Mouse (Mus musculus) urinary bladder, postnatal 4 days (tissue): ENCODE measurements at regions not wholly inside any gene's neighbourhood (a gene's known extent, or its start where the extent isn't known, plus 50 kb on each side); places are given as distances from the start of the nearest gene placed in this dataset.
A peak's percentile ranks its signal among the peaks of the same experiment; 100 is the strongest.

Experiments used
- DNase-seq, 2 experiments: peaks; one replicate each; pipeline ENCODE4 v3.0.0; 2021 to 2022; ENCODE audit warnings: low spot score in 2 of 2

GRCm38 (mm10) chr15:24720346-24720745, 693.2 kb downstream of the Basp1 start:
- DNase-seq = no peak

- DNase-seq = no peak
Observed at GRCm38 (mm10) chr15:24682167-24682566, 731.4 kb downstream of the Basp1 start.

GRCm38 (mm10) chr15:24648938-24649337, 764.6 kb downstream of the Basp1 start:
- DNase-seq = no peak

GRCm38 (mm10) chr15:24635620-24636019, 777.9 kb downstream of the Basp1 start:
- DNase-seq = no peak

GRCm38 (mm10) chr15:24596242-24596641, 817.3 kb downstream of the Basp1 start:
- DNase-seq = peak in 1 of 2 experiments; percentile 20

GRCm38 (mm10) chr15:24588943-24589342, 824.6 kb downstream of the Basp1 start:
- DNase-seq = peak in 1 of 2 experiments; percentile 61

GRCm38 (mm10) chr15:24566981-24567380, 846.6 kb downstream of the Basp1 start:
- no peak for DNase-seq

GRCm38 (mm10) chr15:24556806-24557205, 856.8 kb downstream of the Basp1 start:
- DNase-seq = no peak

GRCm38 (mm10) chr15:24550108-24550507, 863.5 kb downstream of the Basp1 start:
- DNase-seq = no peak

GRCm38 (mm10) chr15:24530065-24530464, 883.5 kb downstream of the Basp1 start:
- no peak for DNase-seq

- no peak for DNase-seq
Observed at GRCm38 (mm10) chr15:24527379-24527778, 886.2 kb downstream of the Basp1 start.

- no peak for DNase-seq
Observed at GRCm38 (mm10) chr15:24513926-24514325, 899.6 kb downstream of the Basp1 start.

GRCm38 (mm10) chr15:24501907-24502559, 911.5 kb downstream of the Basp1 start:
- DNase-seq = no peak

GRCm38 (mm10) chr15:24486235-24486634, 927.3 kb downstream of the Basp1 start:
- DNase-seq = no peak

- no peak for DNase-seq
Observed at GRCm38 (mm10) chr15:24468239-24468638, 945.3 kb downstream of the Basp1 start.

- DNase-seq = no peak
Observed at GRCm38 (mm10) chr15:24457726-24458125, 955.8 kb downstream of the Basp1 start.

GRCm38 (mm10) chr15:24433083-24433482, 980.5 kb downstream of the Basp1 start:
- DNase-seq = no peak

- DNase-seq = no peak
Observed at GRCm38 (mm10) chr15:24429154-24429553, 984.4 kb downstream of the Basp1 start.

- no peak for DNase-seq
Observed at GRCm38 (mm10) chr15:24422333-24422942, 991.1 kb downstream of the Basp1 start.

- DNase-seq = no peak
Observed at GRCm38 (mm10) chr15:24419736-24420135, 993.8 kb downstream of the Basp1 start.

GRCm38 (mm10) chr15:24419186-24419585, 994.4 kb downstream of the Basp1 start:
- no peak for DNase-seq

- DNase-seq = no peak
Observed at GRCm38 (mm10) chr15:24407691-24408090, 1005.9 kb downstream of the Basp1 start.

- no peak for DNase-seq
Observed at GRCm38 (mm10) chr15:24405305-24405704, 1008.3 kb downstream of the Basp1 start.

- DNase-seq = no peak
Observed at GRCm38 (mm10) chr15:24400088-24400487, 1013.5 kb downstream of the Basp1 start.
